Mouse (Mus musculus) midbrain, embryonic 11.5 days (tissue): Measurements from ENCODE around the gene Tiam2. TPM values are rescaled to one million over a fixed set of nuclear protein-coding genes. Genes with fewer than 3 reads are reported as not detected.

Source experiments
- ATAC-seq: fragments of 200-750 bp; cut with Nextera tagmentation; 2 replicates; pipeline ENCODE4 v1.8.0; 2017; ENCODE audit warnings: moderate TSS enrichment, moderate library complexity; ENCODE audit not compliant: low FRiP score
- DNase-seq: peaks from one replicate; pipeline ENCODE4 v3.0.0; 2015; ENCODE audit warnings: low spot score; ENCODE audit errors: missing footprints
- H3K27ac ChIP-seq: fragments of 300-500 bp; sonication (generic); 2 replicates; pipeline ENCODE4 v1.5.1; 2014; ENCODE audit warnings: low read depth, low read length
- H3K27me3 ChIP-seq: fragments of 300-500 bp; sonication (generic); 2 replicates; pipeline ENCODE4 v1.6.1; 2014; ENCODE audit warnings: mild to moderate bottlenecking, low read length, moderate library complexity, mixed read lengths; ENCODE audit not compliant: control insufficient read depth, insufficient read depth
- H3K36me3 ChIP-seq: fragments of 300-500 bp; sonication (generic); 2 replicates; pipeline ENCODE4 v1.6.1; 2014; ENCODE audit warnings: mild to moderate bottlenecking, low read length, moderate library complexity, mixed read lengths; ENCODE audit not compliant: control insufficient read depth, insufficient read depth
- H3K4me1 ChIP-seq: fragments of 300-500 bp; sonication (generic); 2 replicates; pipeline ENCODE4 v1.6.1; 2014; ENCODE audit warnings: low read length; ENCODE audit not compliant: control insufficient read depth, insufficient read depth
- H3K4me2 ChIP-seq: fragments of 300-500 bp; sonication (generic); 2 replicates; pipeline ENCODE4 v1.6.1; 2014; ENCODE audit warnings: mild to moderate bottlenecking, moderate library complexity
- H3K4me3 ChIP-seq: fragments of 300-500 bp; sonication (generic); 2 replicates; pipeline ENCODE4 v1.5.1; 2014; ENCODE audit warnings: low read depth, low read length
- H3K9ac ChIP-seq: fragments of 300-500 bp; sonication (generic); 2 replicates; pipeline ENCODE4 v1.6.1; 2014; ENCODE audit warnings: low read length
- H3K9me3 ChIP-seq: fragments of 300-500 bp; sonication (generic); 2 replicates; pipeline ENCODE4 v1.6.1; 2016; ENCODE audit warnings: low read length; ENCODE audit not compliant: control insufficient read depth
- WGBS: fragments of 180-500 bp; shearing (Covaris S2); extraction: QIAGEN DNeasy Blood & Tissue Kit; methylation state at CpG from one replicate; pipeline ENCODE4 v1.1.7; 2014; 5-methylcytosine and 5-hydroxymethylcytosine counted together
- polyA plus RNA-seq: library from polyadenylated mRNA; unstranded; fragments of >200 nt; fragmentation: Nextera tagmentation; extraction: Ambion mirVana; gene quantifications from 2 replicates; pipeline ENCODE4 v1.2.1, GENCODE M21; 2014

The Tiam2 gene
- polyA plus RNA-seq, 1 experiment from 2014 or later: 2.5 TPM

- Histone ChIP-seq H3K4me3 (no peak overlapping the region), H3K36me3 (no peaks in the 10 kb centered on the region), H3K27ac (no peak overlapping the region), H3K9me3 (no peaks in the 10 kb centered on the region), H3K4me1 (no peaks in the 10 kb centered on the region), H3K9ac (no peak overlapping the region), H3K4me2 (no peak overlapping the region), H3K27me3 (no peaks in the 10 kb centered on the region)
- ATAC-seq: no peak
- DNase-seq: no peak
- WGBS: 86% methylated on average over 7 of the region's 7 CpGs
Measured at GRCm38 (mm10) chr17:3336161-3336739, 9.9 kb downstream of the Tiam2 start.

GRCm38 (mm10) chr17:3336887-3337524 is 10.6 kb downstream of the Tiam2 start:
- Histone ChIP-seq H3K4me3 (no peak overlapping the region), H3K27me3 (no peaks in the 10 kb centered on the region), H3K9me3 (no peaks in the 10 kb centered on the region), H3K36me3 (no peaks in the 10 kb centered on the region), H3K9ac (no peak overlapping the region), H3K4me1 (no peaks in the 10 kb centered on the region), H3K4me2 (no peak overlapping the region), H3K27ac (no peak overlapping the region)
- no peak for ATAC-seq
- WGBS: 87% methylated on average over 7 of the region's 7 CpGs
- DNase-seq: no peak

- H3K27me3 ChIP-seq: no peaks in the 10 kb centered on the region
- H3K36me3 ChIP-seq: no peaks in the 10 kb centered on the region
- no peak for ATAC-seq
- no peak overlapping the region for H3K4me2 ChIP-seq
- H3K9me3 ChIP-seq: no peaks in the 10 kb centered on the region
- no peaks in the 10 kb centered on the region for H3K4me1 ChIP-seq
- no peak for DNase-seq
- H3K9ac ChIP-seq: no peak overlapping the region
- H3K4me3 ChIP-seq: no peak overlapping the region
- H3K27ac ChIP-seq: no peak overlapping the region
- 88% methylated on average over 4 of the region's 4 CpGs for WGBS
Measured at GRCm38 (mm10) chr17:3337525-3337888, 11.1 kb downstream of the Tiam2 start.

- WGBS: 79% methylated on average over 7 of the region's 7 CpGs
- Histone ChIP-seq H3K4me3 (no peak overlapping the region), H3K9ac (no peak overlapping the region), H3K27ac (no peak overlapping the region), H3K27me3 (no peaks in the 10 kb centered on the region), H3K4me1 (no peaks in the 10 kb centered on the region), H3K36me3 (no peaks in the 10 kb centered on the region), H3K9me3 (no peaks in the 10 kb centered on the region), H3K4me2 (no peak overlapping the region)
- ATAC-seq (peak; percentile 61; the same call in 1 of the 2 replicates), DNase-seq (no peak)
Measured at GRCm38 (mm10) chr17:3338821-3339220, 12.4 kb downstream of the Tiam2 start.

GRCm38 (mm10) chr17:3344872-3345271 is 18.5 kb downstream of the Tiam2 start:
- H3K27ac ChIP-seq: no peak overlapping the region
- H3K36me3 ChIP-seq: no peaks in the 10 kb centered on the region
- H3K27me3 ChIP-seq: no peaks in the 10 kb centered on the region
- no peaks in the 10 kb centered on the region for H3K4me1 ChIP-seq
- DNase-seq (no peak), ATAC-seq (no peak)
- no peak overlapping the region for H3K9ac ChIP-seq
- WGBS: 75% methylated on average over 7 of the region's 7 CpGs
- no peaks in the 10 kb centered on the region for H3K9me3 ChIP-seq
- no peak overlapping the region for H3K4me3 ChIP-seq
- H3K4me2 ChIP-seq: no peak overlapping the region

GRCm38 (mm10) chr17:3345276-3345885 is 19.0 kb downstream of the Tiam2 start:
- DNase-seq (no peak), ATAC-seq (no peak)
- Histone ChIP-seq H3K27ac (no peak overlapping the region), H3K27me3 (no peaks in the 10 kb centered on the region), H3K4me1 (no peaks in the 10 kb centered on the region), H3K9ac (no peak overlapping the region), H3K36me3 (no peaks in the 10 kb centered on the region), H3K9me3 (no peaks in the 10 kb centered on the region), H3K4me2 (no peak overlapping the region), H3K4me3 (no peak overlapping the region)
- 78% methylated on average over 12 of the region's 12 CpGs for WGBS

- H3K9me3 ChIP-seq: no peaks in the 10 kb centered on the region
- WGBS: 81% methylated on average over 2 of the region's 2 CpGs
- H3K4me1 ChIP-seq: no peaks in the 10 kb centered on the region
- no peaks in the 10 kb centered on the region for H3K27me3 ChIP-seq
- H3K27ac ChIP-seq: no peak overlapping the region
- H3K36me3 ChIP-seq: no peaks in the 10 kb centered on the region
- no peak overlapping the region for H3K4me3 ChIP-seq
- DNase-seq (no peak), ATAC-seq (no peak)
- H3K4me2 ChIP-seq: no peak overlapping the region
- no peak overlapping the region for H3K9ac ChIP-seq
Measured at GRCm38 (mm10) chr17:3347800-3348199, 21.4 kb downstream of the Tiam2 start.

GRCm38 (mm10) chr17:3349331-3349730 is 23.0 kb downstream of the Tiam2 start:
- Histone ChIP-seq H3K4me2 (no peak overlapping the region), H3K27me3 (no peaks in the 10 kb centered on the region), H3K9me3 (no peaks in the 10 kb centered on the region), H3K4me3 (no peak overlapping the region), H3K36me3 (no peaks in the 10 kb centered on the region), H3K9ac (no peak overlapping the region), H3K27ac (no peak overlapping the region), H3K4me1 (no peaks in the 10 kb centered on the region)
- DNase-seq (peak; percentile 68), ATAC-seq (no peak)
- 91% methylated on average over 5 of the region's 5 CpGs for WGBS

GRCm38 (mm10) chr17:3349939-3350338 is 23.6 kb downstream of the Tiam2 start:
- Histone ChIP-seq H3K4me3 (no peak overlapping the region), H3K4me2 (no peak overlapping the region), H3K36me3 (no peaks in the 10 kb centered on the region), H3K27me3 (no peaks in the 10 kb centered on the region), H3K27ac (no peak overlapping the region), H3K4me1 (no peaks in the 10 kb centered on the region), H3K9me3 (no peaks in the 10 kb centered on the region), H3K9ac (no peak overlapping the region)
- DNase-seq (peak; percentile 56), ATAC-seq (no peak)
- WGBS: 83% methylated on average over 12 of the region's 12 CpGs
